Mouse (Mus musculus) frontal cortex, postnatal 25 days (tissue): ENCODE measurements around the gene Ficd.

Experiments used
- DNase-seq, 2 experiments: peaks; one replicate each; pipeline ENCODE4 v3.0.0; 2022; ENCODE audit warnings: low spot score in 2 of 2

Ficd gene

GRCm38 (mm10) chr5:113735345-113736112 lies at the start of gene Ficd:
Ficd (plus strand) TSS chr5:113735803.
- peak; percentile 74 to 81 for DNase-seq

GRCm38 (mm10) chr5:113687514-113687913 lies 48.1 kb upstream of the Ficd start:
- DNase-seq = no peak

DNA sequence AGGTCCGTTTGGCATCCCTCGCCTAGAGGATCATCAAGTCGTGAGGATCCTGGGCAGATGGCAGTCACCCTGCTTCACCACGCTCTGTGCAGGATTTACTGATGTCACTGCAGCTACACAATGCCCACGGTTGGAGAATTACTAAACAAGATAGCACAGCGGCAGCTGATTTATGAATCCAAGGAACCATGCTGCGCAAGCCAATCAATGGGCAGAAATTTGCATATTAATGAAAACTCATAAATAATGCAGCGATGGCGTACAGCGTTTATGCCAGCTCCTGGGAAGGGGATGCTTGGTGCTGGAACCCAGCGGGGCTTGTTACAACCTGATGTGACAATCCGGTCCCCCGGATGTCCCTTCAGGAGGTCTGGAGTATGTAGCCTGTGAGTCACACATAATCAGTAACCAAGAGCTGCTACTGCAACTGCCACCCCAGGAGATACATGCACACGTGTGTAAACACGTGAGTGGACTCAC lies 45.5 kb upstream of the Ficd start:
- no peak for DNase-seq

DNA sequence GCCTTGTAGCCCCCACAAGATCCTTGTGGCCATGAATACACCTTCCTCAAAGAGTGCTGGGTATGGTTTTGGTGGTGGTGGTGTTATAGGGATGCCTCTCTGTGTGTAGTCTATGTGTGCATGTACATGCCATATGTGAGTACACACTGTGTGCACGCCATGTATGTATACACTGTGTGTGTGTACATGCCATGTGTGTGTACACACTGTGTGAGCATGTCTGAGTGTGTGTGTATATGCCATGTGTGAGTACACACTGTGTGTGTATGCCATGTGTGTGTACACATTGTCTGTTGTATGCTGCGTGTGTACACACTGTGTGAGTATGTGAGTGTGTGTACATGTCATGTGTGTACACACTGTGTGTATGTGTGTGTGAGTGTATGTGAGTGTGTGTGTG lies 44.7 kb upstream of the Ficd start:
- DNase-seq = no peak

GRCm38 (mm10) chr5:113693196-113693755 lies 42.3 kb upstream of the Ficd start:
- DNase-seq = no peak

- DNase-seq = no peak
These were observed 41.6 kb upstream of the Ficd start for GRCm38 (mm10) chr5:113694000-113694399.

DNA sequence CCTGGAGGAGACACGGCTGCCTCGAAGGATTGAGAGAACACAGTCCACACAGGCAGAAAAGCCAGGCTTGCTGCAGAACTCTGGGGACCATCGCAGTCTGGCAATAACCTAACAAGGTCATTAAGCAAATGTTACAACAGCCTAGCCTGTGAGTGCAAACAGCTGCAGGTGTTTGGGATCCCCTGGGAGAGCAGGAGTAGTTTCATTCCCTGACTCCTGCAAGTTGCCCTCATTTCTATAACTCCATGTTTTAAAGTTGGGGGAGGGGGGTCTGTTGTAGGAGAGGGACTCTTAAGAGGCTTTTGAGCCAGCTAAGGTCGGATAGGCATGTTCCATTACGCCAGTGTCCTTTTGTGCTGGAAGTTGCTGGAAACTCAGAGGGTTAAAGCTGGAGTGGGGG lies 41.2 kb upstream of the Ficd start:
- no peak for DNase-seq

GRCm38 (mm10) chr5:113700388-113701023 lies 35.1 kb upstream of the Ficd start:
- no peak for DNase-seq

- DNase-seq = no peak
These were observed 31.6 kb upstream of the Ficd start for GRCm38 (mm10) chr5:113703803-113704585.

- DNase-seq = no peak
These were observed 22.7 kb upstream of the Ficd start for GRCm38 (mm10) chr5:113712861-113713260.

- DNase-seq = peak in 1 of 2 experiments; percentile 57
These were observed 18.8 kb upstream of the Ficd start for GRCm38 (mm10) chr5:113716581-113717388.

DNA sequence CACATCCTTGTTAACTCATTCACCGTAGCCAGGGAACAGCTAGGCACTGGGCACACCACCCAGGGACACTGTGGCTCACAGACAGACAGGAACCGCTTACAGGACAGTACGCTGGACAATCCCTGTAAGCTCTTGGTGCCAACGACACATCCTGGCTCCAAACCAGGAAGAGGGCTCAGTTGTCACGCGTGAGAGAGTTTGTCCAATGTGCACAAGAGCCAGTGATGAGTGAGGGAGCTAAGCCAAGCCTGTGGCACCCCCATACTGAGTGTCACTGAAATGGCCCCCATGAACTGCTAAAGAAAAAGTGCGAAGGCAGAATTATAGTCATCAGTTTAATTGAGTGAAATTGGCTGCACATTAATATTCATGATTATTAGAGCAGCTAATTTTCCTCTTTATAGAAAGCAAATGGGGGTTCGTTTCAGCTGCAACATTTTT lies 16.4 kb upstream of the Ficd start:
- DNase-seq = no peak

DNA sequence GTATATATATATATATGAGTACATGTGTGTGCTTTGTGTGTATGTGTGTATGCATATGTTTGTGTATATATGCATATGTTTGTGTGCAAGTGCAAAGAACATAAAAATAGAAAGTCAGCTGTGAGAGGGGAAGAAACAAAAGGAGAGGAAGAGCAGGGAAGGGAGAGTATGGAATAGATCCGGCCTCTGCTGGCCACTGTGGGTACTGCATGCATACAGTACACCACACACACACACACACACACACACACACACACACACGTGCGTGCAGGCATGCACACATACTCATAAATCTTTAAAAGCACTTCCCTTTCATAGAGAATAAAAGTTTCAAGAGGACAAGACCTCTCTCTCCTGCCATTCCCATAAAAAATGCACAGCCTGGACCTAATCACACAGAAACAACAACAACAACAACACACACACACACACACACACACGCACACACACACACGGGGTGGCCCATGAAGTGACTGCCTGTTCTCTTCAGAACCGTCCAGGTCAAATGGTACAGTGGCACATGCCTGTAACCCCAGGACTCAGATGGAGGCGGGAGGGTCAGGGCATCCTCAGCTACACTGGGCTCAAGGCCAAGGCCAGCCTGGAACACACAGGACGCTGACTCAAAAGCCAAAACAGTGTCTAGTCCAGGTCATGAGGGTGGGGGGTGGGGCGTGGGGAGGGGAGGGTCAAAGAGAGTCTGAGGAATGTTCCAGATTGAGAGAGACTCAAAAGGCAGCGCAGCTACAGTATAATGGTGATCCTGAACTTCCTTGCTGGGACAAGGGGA lies 13.2 kb upstream of the Ficd start:
- DNase-seq = no peak

DNA sequence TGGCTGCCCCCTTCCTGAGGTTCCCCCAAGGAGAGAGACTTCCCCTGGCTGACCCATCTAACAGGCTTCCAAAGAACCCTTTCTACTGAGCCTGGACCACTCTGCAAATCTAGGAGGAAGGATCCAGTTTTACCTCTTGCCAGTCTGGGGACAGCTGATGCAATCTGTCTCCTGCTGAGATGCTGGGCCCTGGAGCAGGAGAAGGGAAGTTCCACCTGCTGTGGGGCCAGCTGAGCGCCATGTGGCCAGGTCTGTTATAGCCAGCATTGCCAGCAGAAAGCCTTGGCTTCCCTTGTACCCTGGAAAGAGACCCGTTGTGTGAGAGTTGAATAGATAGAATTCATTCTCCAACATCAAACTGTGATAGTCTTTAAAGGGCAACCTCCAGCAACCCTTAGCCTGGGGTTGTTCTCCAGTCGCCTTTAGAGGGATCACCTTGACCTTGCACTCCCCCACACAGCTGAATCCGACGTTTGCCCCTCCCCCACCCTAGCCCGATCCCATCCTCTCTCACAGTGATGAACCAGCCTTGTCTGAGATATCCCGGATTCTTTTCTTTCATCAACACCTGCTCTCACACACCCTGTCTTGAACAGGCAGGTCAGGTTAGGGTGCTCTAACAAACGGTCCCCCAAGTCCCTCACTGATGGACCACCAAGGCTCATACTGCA lies 11.9 kb upstream of the Ficd start:
- no peak for DNase-seq

DNA sequence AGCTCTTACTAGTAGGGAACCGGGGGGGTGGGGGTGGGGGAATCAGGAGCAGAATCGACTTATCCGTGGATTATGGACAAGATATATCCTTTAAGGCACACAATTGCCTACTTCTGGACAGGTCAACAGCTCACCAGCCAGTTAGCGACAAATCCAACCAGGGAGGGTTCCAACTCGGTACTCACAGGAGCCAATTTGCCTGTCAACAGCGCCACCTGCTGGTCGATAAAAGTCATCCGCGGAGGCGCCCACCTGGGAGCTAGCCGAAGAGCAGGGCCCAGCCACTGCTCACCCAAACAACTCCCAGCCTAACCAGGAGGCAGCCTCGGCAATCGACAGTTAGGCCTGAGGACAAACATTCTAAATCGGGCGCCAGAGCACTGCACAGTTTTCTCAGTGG lies 11.2 kb upstream of the Ficd start, which contains the start of gene 1700069L16Rik:
Gene 1700069L16Rik, minus strand, starts transcription at position 327 of the 400 bp plus-strand sequence.
- peak; percentile 87 to 90 for DNase-seq

DNA sequence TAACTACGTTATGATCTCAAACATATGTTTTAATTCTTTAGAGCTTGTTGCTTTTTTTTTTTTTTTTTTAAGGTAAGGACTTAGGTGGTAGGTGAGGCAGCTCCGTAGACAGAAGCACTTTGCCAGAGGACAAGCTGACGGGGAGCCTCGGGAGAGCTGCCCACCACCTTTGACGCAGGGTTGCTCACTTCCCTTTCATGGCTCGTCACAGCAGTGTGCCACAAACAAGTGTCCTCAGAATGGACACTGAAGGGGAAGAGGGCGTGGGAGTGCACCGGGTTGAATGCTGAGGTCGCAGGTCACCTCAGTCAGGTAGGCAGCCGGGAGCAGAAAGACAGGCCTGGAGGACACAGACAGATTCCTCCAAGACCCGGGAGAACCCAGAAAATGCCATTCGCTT lies 10.2 kb upstream of the Ficd start:
- DNase-seq = no peak

DNA sequence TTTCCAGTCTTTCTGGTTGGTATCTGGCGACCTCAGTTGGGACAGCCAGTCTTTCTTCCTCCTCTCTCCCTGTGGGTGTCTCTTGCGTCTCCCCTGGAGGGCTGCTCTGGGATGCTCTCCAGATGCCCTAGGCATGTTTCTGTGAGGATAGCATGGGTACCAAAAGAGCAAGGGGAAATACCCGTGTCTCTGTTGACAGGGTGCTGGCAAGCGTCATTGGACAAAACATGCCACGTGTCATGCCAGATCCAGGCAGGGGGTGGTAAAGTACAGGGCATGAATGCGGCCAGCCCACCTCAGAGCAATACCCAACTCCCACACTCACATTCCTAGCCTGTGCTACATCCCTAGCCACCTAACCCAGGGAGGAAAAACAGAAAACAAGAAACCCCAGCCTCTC lies 9.0 kb upstream of the Ficd start:
- DNase-seq = no peak

DNA sequence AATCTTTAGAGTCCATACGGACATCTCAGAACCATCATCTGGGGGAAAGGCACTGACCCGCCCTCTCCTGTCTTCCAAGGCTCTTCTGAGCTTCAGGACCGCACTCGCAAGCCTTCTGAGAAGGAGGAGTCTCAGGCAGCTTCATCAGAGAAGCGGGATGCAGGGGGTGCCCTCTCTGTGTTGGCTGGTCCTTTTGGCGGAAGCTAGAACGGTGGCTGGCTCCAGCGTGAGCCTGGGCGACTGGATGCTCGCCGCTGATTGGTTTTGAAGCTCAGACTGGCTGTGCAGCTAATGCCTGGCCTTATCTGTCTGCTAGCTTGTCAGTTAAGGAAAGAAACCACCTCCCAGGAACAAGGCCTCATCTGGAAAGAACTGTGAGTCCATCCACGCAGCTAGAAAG lies 8.4 kb upstream of the Ficd start:
- no peak for DNase-seq

- DNase-seq = no peak
These were observed 7.6 kb upstream of the Ficd start for GRCm38 (mm10) chr5:113728011-113728410.

DNA sequence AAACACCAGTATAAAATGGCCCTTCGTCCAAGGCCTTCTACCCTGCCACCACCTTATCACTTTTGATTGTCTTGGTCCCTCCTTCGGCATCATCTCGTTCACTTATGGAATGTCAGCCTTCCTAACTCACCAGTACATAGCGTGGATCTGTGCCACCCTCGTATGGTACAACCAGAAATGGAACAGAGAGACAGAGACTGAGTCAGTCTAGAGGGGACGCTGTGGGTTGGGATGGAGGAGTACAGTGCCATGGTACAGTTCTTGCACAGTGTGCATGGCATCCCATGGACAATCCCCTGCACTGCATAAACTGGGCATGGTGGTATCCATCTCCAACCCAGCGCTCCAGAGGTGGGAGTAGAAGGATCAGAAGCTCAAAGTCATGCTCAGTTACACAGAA lies 6.9 kb upstream of the Ficd start:
- DNase-seq = no peak
